Mouse (Mus musculus): ENCODE measurements around the gene Rapgef5. TPM values are rescaled to one million over a fixed set of nuclear protein-coding genes. Genes with fewer than 3 reads are reported as not detected.
A peak's percentile ranks its signal among the peaks of the same experiment; 100 is the strongest.

Rapgef5 gene
- total and polyA plus RNA-seq, 3 experiments: 4.2 to 6.8 (median 4.8) TPM

DNA sequence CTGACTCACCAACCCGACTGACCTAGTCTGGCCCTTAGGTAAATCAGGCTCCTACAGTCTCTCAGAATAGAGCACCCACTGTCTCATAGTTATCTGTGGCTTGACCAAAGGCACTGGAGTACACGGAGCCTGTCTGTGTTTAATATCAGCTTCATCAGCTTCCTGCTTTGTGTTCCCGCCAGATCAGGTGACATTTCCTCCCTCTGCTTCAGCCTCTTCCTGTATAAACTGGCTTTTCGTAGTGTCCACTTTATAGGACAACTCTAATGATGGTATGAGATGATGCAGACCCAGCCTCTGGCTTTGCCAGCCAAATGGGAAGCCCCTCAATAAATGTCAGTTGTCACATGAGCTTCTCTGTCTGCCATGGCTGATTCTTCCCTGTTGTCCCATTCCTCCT is 163.5 kb downstream of the Rapgef5 start:
- in situ Hi-C loops (cut with MboI; ENCODE audit: low pct_ligation_motif_present, low pct_unique_long_range_greater_than_20kb, low sequenced_read_pairs): no loop called here
- H3K9ac ChIP-seq (ENCODE audit: insufficient read depth, low read depth): no peak overlapping the region
- no peak for DNase-seq (ENCODE audit: extremely low read depth)
- H3K4me1 ChIP-seq (ENCODE audit: control insufficient read depth in 1 of 2, insufficient read depth in 2 of 2): peaks cover 19 to 20% of the 10 kb centered on the region in 2 experiments
- no peak overlapping the region for H3K4me2 ChIP-seq (ENCODE audit: insufficient read depth, low read depth, poor library complexity, severe bottlenecking)
- no peak overlapping the region for H3K4me3 ChIP-seq (replicated peaks in 1 of 3; ENCODE audit: low read depth in 2 of 3, low read length in 2 of 3, poor library complexity in 1 of 3)
- H3K27me3 ChIP-seq (replicated peaks): no peaks in the 10 kb centered on the region
- no peaks in the 10 kb centered on the region for H3K9me3 ChIP-seq (replicated peaks; ENCODE audit: low read length)
- no peak overlapping the region for H3K27ac ChIP-seq (ENCODE audit: insufficient read depth, low read depth)
- dilution Hi-C loops (cut with MboI; ENCODE audit: extremely low pct_ligation_motif_present, extremely low pct_unique_long_range_greater_than_20kb, low sequenced_read_pairs): no loop called here
- no peaks in the 10 kb centered on the region for H3K79me2 ChIP-seq (replicated peaks; ENCODE audit: control insufficient read depth, extremely low read depth, insufficient read depth, poor library complexity, severe bottlenecking)
- TF ChIP-seq KAT2A (IDR thresholded peaks at IDR 0.05; ENCODE audit: insufficient replicate concordance, low read length): no peak
- no peak for TF ChIP-seq TBP (conservative IDR thresholded peaks at IDR 0.05; ENCODE audit: low read depth, low read length)
- no peak for TF ChIP-seq RAD21 (IDR thresholded peaks at IDR 0.05; ENCODE audit: low read depth, low read length)
- TF ChIP-seq CHD2 (IDR thresholded peaks at IDR 0.05; ENCODE audit: low read length): no peak
- TF ChIP-seq TCF12 (IDR thresholded peaks at IDR 0.05; ENCODE audit: low read depth, low read length): no peak
- TF ChIP-seq ZMIZ1 (IDR thresholded peaks at IDR 0.05; ENCODE audit: low read depth, low read length): no peak
- no peak for TF ChIP-seq SMC3 (IDR thresholded peaks at IDR 0.05; ENCODE audit: low read depth, low read length)
- no peak for TF ChIP-seq MAX (IDR thresholded peaks at IDR 0.05; ENCODE audit: low read length)
- no peak for TF ChIP-seq E2F4 (IDR thresholded peaks at IDR 0.05; ENCODE audit: insufficient replicate concordance, low read depth, low read length)
- TF ChIP-seq ETS1 (conservative IDR thresholded peaks at IDR 0.05; ENCODE audit: low read depth, low read length): no peak
- no peak for TF ChIP-seq CTCF (conservative IDR thresholded peaks at IDR 0.05 in 1 of 2, IDR thresholded peaks at IDR 0.05 in 1 of 2; ENCODE audit: low read depth in 2 of 2, low read length in 2 of 2)
- TF ChIP-seq ELF1 (IDR thresholded peaks at IDR 0.05; ENCODE audit: low read depth, low read length): no peak
- TF ChIP-seq CHD1 (IDR thresholded peaks at IDR 0.05; ENCODE audit: low read depth, low read length): no peak
- TF ChIP-seq USF1 (IDR thresholded peaks at IDR 0.05; ENCODE audit: low read depth, low read length): no peak
- TF ChIP-seq RCOR1 (conservative IDR thresholded peaks at IDR 0.05; ENCODE audit: low read depth, low read length): no peak
- peaks cover 0 to 2% of the 10 kb centered on the region in 2 experiments for H3K36me3 ChIP-seq (replicated peaks in 1 of 2; ENCODE audit: control insufficient read depth in 1 of 2, insufficient read depth in 1 of 2, low read length in 1 of 2)

GRCm38 (mm10) chr12:117681273-117681672 is 165.0 kb downstream of the Rapgef5 start:
- Histone ChIP-seq H3K36me3 (replicated peaks in 1 of 2; ENCODE audit: control insufficient read depth in 1 of 2, insufficient read depth in 1 of 2, low read length in 1 of 2) (peaks cover 0 to 2% of the 10 kb centered on the region in 2 experiments), H3K79me2 (replicated peaks; ENCODE audit: control insufficient read depth, extremely low read depth, insufficient read depth, poor library complexity, severe bottlenecking) (no peaks in the 10 kb centered on the region), H3K9me3 (replicated peaks; ENCODE audit: low read length) (no peaks in the 10 kb centered on the region), H3K27ac (ENCODE audit: insufficient read depth, low read depth) (no peak overlapping the region), H3K27me3 (replicated peaks) (no peaks in the 10 kb centered on the region), H3K4me2 (ENCODE audit: insufficient read depth, low read depth, poor library complexity, severe bottlenecking) (peak overlapping the region; percentile 43), H3K4me3 (replicated peaks in 1 of 3; ENCODE audit: low read depth in 2 of 3, low read length in 2 of 3, poor library complexity in 1 of 3) (no peak overlapping the region), H3K9ac (ENCODE audit: insufficient read depth, low read depth) (no peak overlapping the region), H3K4me1 (ENCODE audit: control insufficient read depth in 1 of 2, insufficient read depth in 2 of 2) (peaks cover 19 to 20% of the 10 kb centered on the region in 2 experiments)
- no peak for DNase-seq (ENCODE audit: extremely low read depth)
- in situ Hi-C loops (cut with MboI; ENCODE audit: low pct_ligation_motif_present, low pct_unique_long_range_greater_than_20kb, low sequenced_read_pairs) (no loop called here), dilution Hi-C loops (cut with MboI; ENCODE audit: extremely low pct_ligation_motif_present, extremely low pct_unique_long_range_greater_than_20kb, low sequenced_read_pairs) (no loop called here)
- TF ChIP-seq HCFC1 (IDR thresholded peaks at IDR 0.05; ENCODE audit: low read depth, low read length) (no peak), RAD21 (IDR thresholded peaks at IDR 0.05; ENCODE audit: low read depth, low read length) (no peak), EP300 (IDR thresholded peaks at IDR 0.05; ENCODE audit: low read length) (peak; percentile 39), ZMIZ1 (IDR thresholded peaks at IDR 0.05; ENCODE audit: low read depth, low read length) (no peak), MEF2A (IDR thresholded peaks at IDR 0.05; ENCODE audit: borderline replicate concordance, low read depth, low read length) (no peak), KAT2A (IDR thresholded peaks at IDR 0.05; ENCODE audit: insufficient replicate concordance, low read length) (no peak), E2F4 (IDR thresholded peaks at IDR 0.05; ENCODE audit: insufficient replicate concordance, low read depth, low read length) (no peak), CHD2 (IDR thresholded peaks at IDR 0.05; ENCODE audit: low read length) (no peak), GABPA (IDR thresholded peaks at IDR 0.05; ENCODE audit: insufficient replicate concordance, low read depth, low read length) (no peak), JUN (IDR thresholded peaks at IDR 0.05; ENCODE audit: insufficient read depth, low read depth, low read length) (no peak), CHD1 (IDR thresholded peaks at IDR 0.05; ENCODE audit: low read depth, low read length) (peak; percentile 48; the same call in 1 of the 2 replicates), USF1 (IDR thresholded peaks at IDR 0.05; ENCODE audit: low read depth, low read length) (no peak), UBTF (IDR thresholded peaks at IDR 0.05; ENCODE audit: low read depth, low read length) (no peak), MAX (IDR thresholded peaks at IDR 0.05; ENCODE audit: low read length) (0 out of 2 replicates have a peak, but pooled peaks have one; percentile 22), NELFE (IDR thresholded peaks at IDR 0.05; ENCODE audit: low read depth, low read length) (no peak), POLR2AphosphoS2 (IDR thresholded peaks at IDR 0.05; ENCODE audit: low read depth, low read length) (no peak), MXI1 (IDR thresholded peaks at IDR 0.05; ENCODE audit: low read depth, low read length) (no peak), MAFK (IDR thresholded peaks at IDR 0.05; ENCODE audit: insufficient replicate concordance, low read length) (no peak), ELF1 (IDR thresholded peaks at IDR 0.05; ENCODE audit: low read depth, low read length) (no peak), POLR2A (IDR thresholded peaks at IDR 0.05; ENCODE audit: low read depth, low read length) (no peak), ZKSCAN1 (IDR thresholded peaks at IDR 0.05; ENCODE audit: borderline replicate concordance, low read depth, low read length) (no peak), MYC (IDR thresholded peaks at IDR 0.05; ENCODE audit: low read depth, low read length) (no peak), ZNF384 (IDR thresholded peaks at IDR 0.05; ENCODE audit: low read depth, low read length) (no peak), RCOR1 (conservative IDR thresholded peaks at IDR 0.05; ENCODE audit: low read depth, low read length) (no peak), TCF12 (IDR thresholded peaks at IDR 0.05; ENCODE audit: low read depth, low read length) (no peak), BHLHE40 (IDR thresholded peaks at IDR 0.05; ENCODE audit: low read depth, low read length) (peak; percentile 7; the same call in 1 of the 2 replicates), ETS1 (conservative IDR thresholded peaks at IDR 0.05; ENCODE audit: low read depth, low read length) (no peak), USF2 (conservative IDR thresholded peaks at IDR 0.05; ENCODE audit: low read depth, low read length) (no peak)

Measured in CH12.LX (cell line).